Mouse (Mus musculus): Measurements from ENCODE around the gene Lrrc75b. TPM values are rescaled to one million over a fixed set of nuclear protein-coding genes. Genes with fewer than 3 reads are reported as not detected.
"Not testable (repeated sequence)": the region's sequence is repeated elsewhere in the genome, so short reads cannot be mapped to it uniquely, and the experiment has no call there.

The Lrrc75b gene
- total RNA-seq, 2 experiments from 2014 or later, result 0.22 to 0.58 TPM

DNA sequence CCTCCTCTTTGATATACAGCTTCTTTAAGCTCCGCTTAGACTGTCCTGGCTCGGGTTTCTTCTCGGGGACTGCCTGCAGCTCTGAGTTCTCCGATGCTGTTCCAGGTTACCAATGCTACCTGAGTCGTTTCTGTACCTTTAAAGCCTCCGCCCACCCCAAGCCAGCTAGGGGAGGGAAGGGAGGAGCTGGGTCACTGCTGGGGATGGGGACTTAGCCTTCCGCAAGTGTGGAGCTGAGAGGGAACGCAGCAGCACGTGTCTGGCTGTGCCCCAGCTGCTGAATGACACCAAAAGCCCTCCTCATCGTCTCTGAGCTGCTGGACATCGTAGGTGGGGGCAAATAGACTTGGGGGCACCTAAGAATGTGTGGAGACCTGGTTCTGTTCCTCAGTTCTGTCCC lies 8.3 kb upstream of the Lrrc75b start:
- no peak for ATAC-seq (ENCODE audit: poor library complexity, severe bottlenecking)

DNA sequence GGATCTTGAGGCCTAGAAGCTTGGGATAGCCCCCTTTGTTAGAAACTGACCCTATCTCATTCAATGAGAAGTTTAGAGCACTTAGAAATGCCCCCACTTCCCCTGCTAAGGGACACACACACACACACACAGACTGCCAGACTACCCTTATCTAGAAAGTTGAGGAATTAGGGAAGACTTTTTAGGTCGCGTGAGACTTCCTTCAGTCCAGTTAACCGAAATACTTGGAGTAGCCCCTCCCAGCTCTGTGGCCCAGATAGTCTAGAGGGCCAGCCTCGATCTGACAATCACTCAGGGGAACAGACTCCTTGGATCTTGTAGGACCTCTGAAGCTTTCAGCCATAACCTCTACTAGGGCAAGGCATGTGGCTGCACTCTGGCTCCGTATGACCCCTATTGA lies 7.9 kb upstream of the Lrrc75b start:
- ATAC-seq (ENCODE audit: poor library complexity, severe bottlenecking), result no peak

DNA sequence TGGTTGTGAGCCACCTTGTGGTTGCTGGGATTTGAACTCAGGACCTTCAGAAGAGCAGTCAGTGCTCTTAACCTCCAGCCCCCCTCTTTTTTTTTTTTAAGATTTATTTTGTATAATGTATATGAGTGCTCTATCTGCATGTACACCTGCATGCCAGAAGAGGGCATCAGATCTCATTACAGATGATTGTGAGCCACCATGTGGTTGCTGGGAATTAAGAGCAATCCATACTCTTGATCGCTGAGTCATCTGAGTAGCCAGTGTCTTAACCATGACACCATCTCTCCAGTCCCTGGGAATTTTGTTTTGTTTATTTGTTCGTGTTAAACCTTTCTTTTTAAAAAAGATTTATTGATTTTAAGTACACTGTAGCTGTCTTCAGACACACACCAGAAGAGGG lies 6.6 kb upstream of the Lrrc75b start:
- not testable (repeated sequence) for ATAC-seq (ENCODE audit: poor library complexity, severe bottlenecking)

DNA sequence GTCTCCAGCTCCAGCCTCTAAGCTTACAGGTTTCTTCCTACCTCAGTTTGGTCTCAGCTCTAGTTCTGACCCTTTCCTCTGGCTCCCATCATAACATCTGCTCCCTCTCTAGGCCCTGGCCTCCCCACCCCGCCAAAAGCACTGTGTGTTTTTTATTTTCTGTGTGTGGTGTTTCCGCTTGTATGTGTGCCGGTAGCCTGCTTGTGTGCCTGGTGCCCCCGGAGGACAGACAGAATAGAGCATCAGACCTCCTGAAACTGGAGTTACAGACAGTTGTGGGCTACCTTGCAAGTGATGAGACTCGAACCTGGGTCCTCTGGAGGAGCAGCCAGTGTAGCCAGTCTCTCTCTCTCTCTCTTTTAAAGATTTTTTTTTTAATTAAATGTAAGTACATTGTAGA lies 6.2 kb upstream of the Lrrc75b start:
- no peak for ATAC-seq (ENCODE audit: poor library complexity, severe bottlenecking)

DNA sequence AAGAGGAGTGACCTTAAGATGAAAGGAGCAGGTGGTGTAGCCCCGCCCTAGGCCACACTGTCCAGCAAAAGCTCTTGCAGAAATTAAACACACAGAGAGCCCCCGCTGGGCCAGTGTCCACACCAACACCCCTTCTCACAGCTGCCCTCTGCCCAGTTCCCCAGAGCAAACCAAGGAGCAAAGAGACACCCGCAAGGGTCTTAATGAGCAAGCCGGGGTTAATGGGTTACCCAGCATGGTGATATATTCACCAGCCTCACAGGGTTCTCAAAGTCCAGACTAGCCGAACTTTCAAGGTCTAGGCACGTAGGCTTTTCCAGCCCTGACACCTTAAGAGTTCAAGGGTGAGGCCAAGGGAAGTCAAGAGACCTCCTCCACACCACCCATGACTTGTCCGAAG lies 5.8 kb upstream of the Lrrc75b start:
- ATAC-seq (ENCODE audit: poor library complexity, severe bottlenecking), result no peak

DNA sequence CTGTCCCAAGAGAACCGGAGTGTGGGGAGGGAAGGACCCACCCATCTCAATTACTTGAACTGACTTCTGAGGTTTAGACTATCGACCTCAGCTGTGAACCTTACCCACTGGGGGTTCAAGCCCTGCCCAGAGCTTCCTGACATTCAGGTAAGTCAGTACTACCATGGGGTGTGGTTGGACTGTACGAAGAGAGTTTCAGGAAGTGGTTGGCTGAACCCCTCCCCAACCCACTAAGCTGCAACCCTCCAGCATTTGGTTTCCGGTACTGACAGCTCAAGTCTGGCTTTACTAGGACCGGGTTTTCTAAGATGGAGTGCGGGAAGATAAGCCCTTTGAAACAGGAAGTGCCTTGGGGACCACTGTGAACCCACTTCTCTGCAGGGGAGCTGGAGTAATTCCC lies 5.3 kb upstream of the Lrrc75b start:
- ATAC-seq (ENCODE audit: poor library complexity, severe bottlenecking), result peak; percentile 82

DNA sequence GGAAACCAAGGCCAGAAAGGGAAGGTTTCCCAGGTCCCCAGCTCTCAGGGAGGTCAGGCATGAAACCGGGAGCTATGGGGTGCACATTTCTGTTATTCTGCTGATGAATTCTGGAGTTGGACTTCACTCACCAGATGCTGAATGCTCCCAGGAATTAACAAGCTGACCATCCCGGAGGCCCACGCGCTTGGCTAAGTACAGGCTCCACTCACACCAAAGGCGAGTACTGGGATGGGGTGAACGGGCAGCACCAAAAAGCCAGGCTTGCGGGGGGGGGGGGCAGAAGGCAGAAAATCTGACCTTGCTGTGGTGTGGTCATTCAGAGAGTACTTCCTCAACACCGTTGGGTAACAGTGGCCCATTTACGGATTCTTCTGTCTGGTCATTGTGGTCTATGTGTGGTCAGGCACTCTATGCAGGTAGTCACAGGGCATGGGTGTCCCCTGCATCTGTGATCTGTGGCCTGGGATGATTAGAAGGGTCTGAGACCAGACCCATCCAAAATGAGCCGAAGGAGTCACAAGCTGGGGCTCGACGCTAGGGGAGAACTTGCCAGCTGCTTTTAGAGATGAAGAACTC lies 4.6 kb upstream of the Lrrc75b start:
- ATAC-seq (ENCODE audit: poor library complexity, severe bottlenecking), result peak; percentile 81

DNA sequence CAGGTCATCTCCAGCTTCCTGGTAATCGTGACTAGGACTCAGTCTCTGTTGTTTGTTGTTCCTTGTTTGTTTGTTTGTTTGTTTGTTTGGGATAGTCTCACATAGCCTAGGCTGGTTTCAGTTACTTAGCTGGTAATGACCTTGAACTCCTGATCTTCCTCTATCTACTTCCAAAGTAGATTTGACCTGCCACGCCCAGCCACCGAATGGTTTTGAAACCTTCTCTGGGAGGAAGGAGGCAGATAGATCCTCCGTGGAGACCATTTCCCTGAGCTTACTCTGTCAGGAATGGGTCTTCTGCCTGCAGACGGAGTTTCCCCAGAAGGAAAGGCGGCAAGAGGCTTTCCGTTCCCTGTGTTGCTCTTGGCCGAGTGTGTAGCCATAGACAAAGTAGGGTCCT lies 2.5 kb upstream of the Lrrc75b start:
- ATAC-seq (ENCODE audit: poor library complexity, severe bottlenecking), result no peak

DNA sequence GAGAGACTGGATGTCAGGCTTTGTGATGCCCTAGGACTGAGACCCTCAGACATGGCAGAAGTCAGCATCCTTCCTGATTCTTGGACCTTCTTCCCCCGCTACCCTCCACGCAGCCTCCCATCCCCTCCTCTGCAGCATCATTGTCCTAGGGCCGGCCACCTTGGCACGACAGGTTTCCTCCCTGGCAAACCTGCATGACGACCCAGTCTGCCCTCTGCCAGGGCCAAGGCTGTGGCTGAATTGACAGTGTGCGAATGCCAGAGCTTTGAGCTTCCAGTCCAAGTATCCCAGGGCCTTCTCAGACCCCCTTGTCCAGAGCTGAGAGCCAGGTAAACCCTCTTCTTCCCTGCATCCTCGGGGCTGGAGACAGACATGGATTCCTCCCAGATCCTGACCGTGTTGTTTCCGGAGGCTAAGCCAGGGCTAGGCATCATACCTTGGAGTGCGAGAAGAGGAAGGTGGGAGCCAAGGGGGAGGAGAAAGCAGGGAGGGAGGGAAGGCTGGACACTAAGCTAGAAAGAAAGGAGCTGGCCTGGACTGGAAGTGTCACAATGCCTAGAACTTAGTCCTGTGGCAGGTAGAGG lies 1.0 kb upstream of the Lrrc75b start, which contains the start of gene Ggt1:
Gene Ggt1 (plus strand): TSS at position 534 of the 584 bp plus-strand sequence.
- ATAC-seq (ENCODE audit: poor library complexity, severe bottlenecking), result no peak

DNA sequence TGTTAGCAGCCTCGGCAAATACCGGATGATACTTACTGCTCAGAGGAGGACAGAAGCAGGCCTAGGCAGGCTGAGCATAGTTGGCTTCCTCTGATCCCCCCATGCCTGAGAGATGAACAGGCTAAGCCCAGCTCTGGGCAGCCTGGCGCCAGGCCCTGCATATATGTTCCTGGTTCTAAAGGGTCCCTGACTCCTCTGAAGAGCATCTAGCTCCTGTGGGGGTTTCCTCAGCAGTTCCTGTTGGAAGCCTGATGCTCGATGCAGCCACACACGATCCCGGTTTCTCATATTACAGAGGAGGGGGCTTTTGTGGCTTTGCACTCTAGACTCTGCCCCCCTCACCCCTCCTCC lies 394 bp upstream of the Lrrc75b start:
- ATAC-seq (ENCODE audit: poor library complexity, severe bottlenecking), result no peak

DNA sequence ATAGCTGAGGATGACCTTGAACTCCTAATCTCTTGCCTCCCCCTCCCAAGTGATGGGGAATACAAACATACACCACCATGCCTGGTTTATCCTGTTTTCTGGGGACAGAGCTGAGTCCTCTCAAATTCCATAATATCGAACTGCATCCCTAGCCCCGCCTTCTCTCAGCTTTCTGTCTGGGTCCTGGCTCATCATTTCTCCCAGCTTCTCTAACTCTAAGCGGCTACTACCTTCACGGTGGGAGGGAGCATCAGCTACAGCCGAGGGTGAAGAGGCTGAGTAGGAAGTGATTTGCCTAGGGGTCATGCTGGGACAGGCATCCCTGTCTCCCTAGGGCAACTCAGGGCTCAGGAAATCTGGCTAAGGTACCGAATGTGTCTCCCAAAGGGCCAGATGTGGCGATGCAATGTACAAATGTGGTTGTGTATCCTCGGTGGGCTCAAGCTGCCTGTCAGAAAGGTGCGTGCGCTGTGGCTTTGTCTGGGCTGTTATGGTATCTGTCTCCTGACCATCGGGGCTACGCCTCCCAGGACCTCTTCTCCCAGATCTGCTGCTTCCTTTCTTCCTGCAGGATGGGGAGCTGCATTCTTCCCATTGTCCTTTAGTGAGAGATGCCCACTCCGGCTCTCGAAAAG lies 972 bp downstream of the Lrrc75b start:
- ATAC-seq (ENCODE audit: poor library complexity, severe bottlenecking), result no peak

DNA sequence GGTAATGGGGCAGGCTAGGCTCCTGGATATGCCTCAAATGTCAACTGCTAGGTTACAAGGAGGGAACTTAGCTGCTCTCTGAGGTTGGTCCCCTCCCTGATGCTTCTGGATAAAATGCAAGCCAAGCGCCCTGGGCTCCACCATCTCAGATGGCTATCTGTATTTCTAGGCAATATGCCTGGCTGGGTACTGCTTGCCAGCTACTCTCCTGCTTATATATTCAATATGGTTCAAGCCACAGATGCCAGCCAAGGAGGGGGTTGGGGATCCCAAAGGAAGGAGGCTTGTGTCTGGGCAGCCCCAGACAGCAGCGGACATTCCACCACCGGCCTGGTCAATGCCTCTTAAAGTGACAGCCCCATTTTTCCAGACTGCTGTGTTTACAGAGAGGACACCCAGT lies 1.6 kb downstream of the Lrrc75b start:
- no peak for ATAC-seq (ENCODE audit: poor library complexity, severe bottlenecking)

DNA sequence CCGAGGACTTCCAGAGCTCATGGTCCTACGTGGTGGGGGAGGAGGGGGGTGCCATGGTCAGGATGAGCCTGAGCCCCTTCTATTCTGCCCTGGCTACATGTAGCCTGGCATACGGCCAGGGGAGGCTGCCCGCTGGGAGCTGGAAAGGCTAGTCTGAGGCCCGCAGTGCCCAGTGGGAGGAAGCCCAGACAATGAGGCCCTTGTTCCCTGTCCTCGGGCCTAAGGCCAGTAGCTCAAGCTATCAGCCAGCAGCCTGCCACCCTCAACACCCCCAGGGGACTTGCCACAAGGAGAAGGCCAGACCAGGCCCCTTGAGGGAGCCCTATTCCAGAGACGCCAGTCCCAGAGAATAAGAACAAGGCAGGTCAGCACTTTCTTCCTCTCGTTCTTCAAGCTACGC lies 4.1 kb downstream of the Lrrc75b start:
- no peak for ATAC-seq (ENCODE audit: poor library complexity, severe bottlenecking)

DNA sequence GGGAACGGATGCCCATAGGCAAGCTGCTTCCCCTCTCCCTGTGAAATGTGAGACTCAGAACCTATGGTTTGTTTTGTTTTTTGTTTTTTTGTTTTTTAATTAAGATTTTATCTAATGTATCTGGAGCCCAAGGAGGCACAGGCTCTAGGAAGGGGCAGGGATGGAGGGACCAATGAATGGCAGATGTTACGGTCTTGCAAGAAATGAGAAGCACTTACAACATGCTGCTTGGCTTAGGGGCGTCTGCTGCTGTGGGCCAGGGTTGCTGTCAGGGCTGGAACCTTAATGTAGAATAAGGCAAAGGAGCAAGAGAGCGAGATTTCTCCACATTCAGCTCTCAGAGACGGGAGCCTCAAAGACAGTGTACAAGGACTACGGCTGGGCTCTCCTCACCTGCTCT lies 4.6 kb downstream of the Lrrc75b start:
- no peak for ATAC-seq (ENCODE audit: poor library complexity, severe bottlenecking)

DNA sequence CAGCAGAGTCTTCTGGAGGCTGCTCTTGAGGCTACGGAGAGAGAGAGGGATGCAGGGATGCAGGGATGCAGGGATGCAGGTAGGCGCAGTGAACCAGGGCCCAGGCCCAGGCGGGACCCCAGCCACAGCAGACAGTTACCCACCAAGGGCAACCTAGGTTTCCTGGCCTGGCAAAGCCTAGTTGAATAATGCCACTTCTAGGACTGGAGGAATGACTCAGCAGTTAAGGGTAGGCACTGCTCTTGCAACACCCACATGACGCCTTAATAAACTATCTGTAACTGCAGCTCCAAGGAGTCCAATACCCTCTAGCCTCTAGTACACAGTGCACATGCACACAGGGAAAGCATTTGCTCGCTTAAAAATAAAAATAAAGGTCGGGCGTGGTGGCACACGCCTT lies 6.0 kb downstream of the Lrrc75b start:
- peak; percentile 55 for ATAC-seq (ENCODE audit: poor library complexity, severe bottlenecking)

DNA sequence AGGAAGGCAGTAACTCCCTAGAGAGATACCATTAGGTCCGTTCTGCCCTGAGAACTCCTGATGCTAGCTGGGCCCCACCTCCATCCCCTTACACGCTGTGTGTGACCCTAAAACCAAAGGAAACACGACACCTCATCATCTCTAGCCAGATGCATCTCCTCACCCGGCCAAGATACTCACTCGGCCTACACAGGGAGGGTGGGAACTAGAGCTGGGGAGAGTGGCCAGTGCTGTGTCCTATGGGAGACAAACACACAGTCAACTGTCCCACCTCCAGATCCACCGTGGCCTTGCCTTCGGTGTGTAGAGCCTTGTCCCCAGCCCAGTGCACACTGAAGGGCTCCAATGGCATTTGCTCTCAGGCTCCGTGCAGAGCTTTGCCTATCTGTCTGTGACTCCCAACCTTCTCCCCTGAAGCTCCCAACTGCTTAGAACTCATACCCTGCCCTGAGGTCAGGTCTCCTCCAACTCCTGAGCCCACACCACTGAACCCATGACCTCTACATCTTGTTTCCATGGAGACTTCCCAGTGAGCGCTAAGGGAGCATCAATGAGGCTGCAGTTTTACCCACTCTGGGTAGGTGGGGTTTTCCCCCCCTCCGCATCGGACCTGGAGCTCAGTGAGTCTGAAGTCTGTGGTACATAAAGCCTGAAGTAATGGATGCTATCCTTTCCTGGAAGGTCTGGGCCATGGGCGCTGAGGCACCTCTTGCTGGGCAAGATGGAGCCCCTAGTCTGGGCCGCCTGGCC lies 7.3 kb downstream of the Lrrc75b start:
- ATAC-seq (ENCODE audit: poor library complexity, severe bottlenecking), result no peak

DNA sequence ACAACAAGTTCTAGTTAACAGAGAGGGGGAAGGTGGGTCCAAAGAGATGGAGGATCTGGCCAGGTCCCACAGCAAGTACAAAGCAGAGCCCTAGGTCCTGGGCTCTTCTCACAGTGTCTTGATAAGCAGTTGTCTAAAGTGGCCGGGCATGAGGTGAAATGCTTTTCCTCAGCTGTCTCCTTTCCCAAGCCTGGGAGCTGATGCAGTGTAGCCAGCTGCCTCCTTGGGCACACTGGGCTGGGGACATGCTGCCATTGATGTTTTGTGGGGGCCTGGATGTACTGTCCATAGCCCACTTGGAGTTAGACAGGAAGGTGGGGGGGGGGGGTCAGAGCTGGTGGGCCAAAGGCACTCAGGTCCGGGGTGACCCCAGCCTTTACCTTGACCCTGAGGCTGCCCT lies 8.0 kb downstream of the Lrrc75b start:
- no peak for ATAC-seq (ENCODE audit: poor library complexity, severe bottlenecking)

DNA sequence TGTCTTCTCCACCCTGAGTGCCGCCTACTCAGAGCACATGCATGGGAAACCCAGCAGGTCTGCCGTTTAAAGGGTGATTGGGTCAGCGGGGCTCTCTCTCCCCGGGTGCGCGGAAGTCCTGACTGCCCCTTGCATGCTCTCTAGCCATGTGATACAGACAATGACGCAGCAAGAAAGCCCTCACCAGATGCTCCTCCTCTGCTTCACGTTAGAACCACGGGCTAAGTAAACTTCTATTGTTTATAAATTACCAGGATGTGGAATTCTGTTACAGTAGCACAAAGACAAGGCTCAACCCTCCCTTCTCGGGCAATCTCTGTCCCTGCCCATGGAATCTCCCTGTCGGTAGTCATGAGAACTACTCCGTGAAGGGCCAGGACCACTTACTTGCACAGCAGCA lies 9.0 kb downstream of the Lrrc75b start:
- ATAC-seq (ENCODE audit: poor library complexity, severe bottlenecking), result peak; percentile 90

DNA sequence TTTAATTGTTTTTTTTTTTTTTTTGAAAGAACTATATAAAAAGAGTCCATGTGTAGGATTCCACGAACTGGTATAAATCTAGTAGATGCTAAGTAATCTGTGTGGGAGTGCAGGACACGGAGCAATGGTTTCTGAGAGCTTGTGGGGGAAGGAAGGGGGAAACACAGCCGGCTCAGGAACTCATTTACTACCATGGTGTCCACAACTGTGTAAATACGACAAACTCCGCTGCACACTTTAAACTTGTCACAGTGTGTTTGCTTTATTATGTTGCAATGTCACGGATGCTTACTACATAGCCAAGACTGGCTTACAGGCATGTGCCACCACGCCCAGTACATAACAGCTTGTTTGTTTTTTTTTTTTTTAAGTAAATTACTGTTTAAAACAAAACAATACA lies 10.2 kb downstream of the Lrrc75b start:
- ATAC-seq (ENCODE audit: poor library complexity, severe bottlenecking), result no peak

DNA sequence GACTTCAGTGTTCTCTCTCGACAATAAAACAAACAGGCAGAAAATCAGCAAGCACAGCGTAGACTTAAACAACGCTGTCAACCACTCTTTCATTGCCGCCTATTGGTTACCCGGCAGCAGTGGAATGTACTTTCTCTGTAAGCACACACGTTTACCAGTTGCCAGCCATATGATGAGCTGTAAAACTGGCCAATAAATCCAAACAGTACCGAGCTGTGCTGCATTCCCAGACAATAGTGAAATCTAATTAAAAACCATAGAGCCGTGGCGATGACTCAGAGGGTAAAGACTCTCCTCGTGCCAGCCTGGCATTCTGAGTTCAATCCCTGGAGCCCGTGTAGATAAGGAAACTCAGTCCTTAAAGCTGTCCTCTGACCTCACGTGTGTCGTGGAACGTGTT lies 11.6 kb downstream of the Lrrc75b start:
- no peak for ATAC-seq (ENCODE audit: poor library complexity, severe bottlenecking)

DNA sequence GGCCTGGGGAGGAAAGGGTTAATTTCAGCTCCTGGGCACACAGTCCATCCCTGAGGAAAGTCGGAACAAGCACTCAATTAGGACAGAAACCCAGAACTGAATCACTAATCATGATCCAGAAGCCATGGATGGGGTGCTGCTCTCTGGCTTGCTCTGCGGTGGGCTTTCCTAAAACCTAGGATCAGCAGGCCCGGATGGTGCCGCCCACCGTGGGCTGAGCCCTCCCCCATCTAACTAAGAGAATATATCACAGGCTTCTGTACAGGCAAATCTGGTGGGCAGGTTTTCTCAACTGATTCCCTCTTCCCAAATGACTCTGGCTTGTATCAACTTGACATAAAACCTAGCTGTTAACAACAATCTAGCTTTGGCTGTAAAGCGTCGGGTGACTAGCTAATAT lies 12.2 kb downstream of the Lrrc75b start:
- ATAC-seq (ENCODE audit: poor library complexity, severe bottlenecking), result no peak

DNA sequence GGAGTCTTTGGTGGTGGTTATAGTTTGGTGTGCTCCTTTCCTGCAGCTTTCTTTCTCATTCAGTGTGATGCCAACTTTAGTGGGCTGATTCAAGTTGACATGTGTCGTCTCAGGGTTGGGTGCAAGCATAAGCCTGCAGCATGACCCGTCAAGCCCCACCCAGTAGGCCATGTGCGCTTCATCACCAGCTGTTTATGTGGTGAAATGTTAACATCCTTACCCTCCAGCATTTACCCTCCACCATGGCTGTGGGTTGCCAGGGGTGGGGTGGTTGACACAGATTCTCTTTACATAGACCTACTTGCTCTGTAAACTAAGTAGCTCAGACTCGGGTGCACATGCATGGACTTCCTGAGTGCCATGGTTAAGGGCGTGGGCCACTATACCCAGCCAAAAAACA lies 24.0 kb downstream of the Lrrc75b start:
- 0 out of 2 replicates have a peak, but pooled peaks have one; percentile 24 for ATAC-seq (ENCODE audit: poor library complexity, severe bottlenecking)

Measured in megakaryocyte, adult 5-6 weeks (primary cell).